Mouse (Mus musculus) intestine, embryonic 14.5 days (tissue): ENCODE measurements around the gene Rbm44. TPM values are rescaled to one million over a fixed set of nuclear protein-coding genes. Genes with fewer than 3 reads are reported as not detected.

Experiments
- ATAC-seq: fragments of 200-750 bp; cut with Nextera tagmentation; replicated peaks from 2 replicates; pipeline ENCODE4 v1.8.0; 2017; ENCODE audit warnings: low read depth, moderate number of reproducible peaks, moderate TSS enrichment, moderate library complexity; ENCODE audit not compliant: low FRiP score, low TSS enrichment
- DNase-seq: peaks from one replicate; pipeline ENCODE4 v3.0.0-alpha.2; 2018; ENCODE audit warnings: low spot score
- H3K27ac ChIP-seq: fragments of 300-500 bp; sonication (generic); 2 replicates; pipeline ENCODE4 v1.5.1; 2014; ENCODE audit warnings: low read depth, mild to moderate bottlenecking, control low read depth
- H3K27me3 ChIP-seq: fragments of 300-500 bp; sonication (generic); replicated peaks from 2 replicates; pipeline ENCODE4 v1.6.1; 2014; ENCODE audit warnings: low read length, control low read depth; ENCODE audit not compliant: control insufficient read depth, insufficient read depth
- H3K36me3 ChIP-seq: fragments of 300-500 bp; sonication (generic); 2 replicates; pipeline ENCODE4 v1.6.1; 2014; ENCODE audit warnings: low read length, control low read depth; ENCODE audit not compliant: control insufficient read depth, insufficient read depth
- H3K4me1 ChIP-seq: fragments of 300-500 bp; sonication (generic); replicated peaks from 2 replicates; pipeline ENCODE4 v1.6.1; 2014; ENCODE audit warnings: low read length, control low read depth, mixed read lengths; ENCODE audit not compliant: control insufficient read depth, insufficient read depth
- H3K4me2 ChIP-seq: fragments of 300-500 bp; sonication (generic); 2 replicates; pipeline ENCODE4 v1.6.1; 2014; ENCODE audit warnings: low read length
- H3K4me3 ChIP-seq: fragments of 300-500 bp; sonication (generic); 2 replicates; pipeline ENCODE4 v1.5.1; 2014; ENCODE audit warnings: low read depth, low read length, control low read depth, mixed read lengths
- H3K9ac ChIP-seq: fragments of 300-500 bp; sonication (generic); 2 replicates; pipeline ENCODE4 v1.6.1; 2014; ENCODE audit warnings: mild to moderate bottlenecking, low read length
- H3K9me3 ChIP-seq: fragments of 300-500 bp; sonication (generic); 2 replicates; pipeline ENCODE4 v1.6.1; 2016; ENCODE audit warnings: low read length, control low read depth; ENCODE audit not compliant: control insufficient read depth
- WGBS: fragments of 180-500 bp; shearing (Covaris S2); extraction: QIAGEN DNeasy Blood & Tissue Kit; methylation state at CpG from one replicate; pipeline ENCODE4 v1.1.7; 2014; 5-methylcytosine and 5-hydroxymethylcytosine counted together
- polyA plus RNA-seq: library from polyadenylated mRNA; unstranded; fragments of >200 nt; fragmentation: Nextera tagmentation; extraction: Ambion mirVana; gene quantifications from 2 replicates; pipeline ENCODE4 v1.2.1, GENCODE M21; 2014

The Rbm44 gene
- polyA plus RNA-seq, 1 experiment from 2014 or later: 1.3 TPM

DNA sequence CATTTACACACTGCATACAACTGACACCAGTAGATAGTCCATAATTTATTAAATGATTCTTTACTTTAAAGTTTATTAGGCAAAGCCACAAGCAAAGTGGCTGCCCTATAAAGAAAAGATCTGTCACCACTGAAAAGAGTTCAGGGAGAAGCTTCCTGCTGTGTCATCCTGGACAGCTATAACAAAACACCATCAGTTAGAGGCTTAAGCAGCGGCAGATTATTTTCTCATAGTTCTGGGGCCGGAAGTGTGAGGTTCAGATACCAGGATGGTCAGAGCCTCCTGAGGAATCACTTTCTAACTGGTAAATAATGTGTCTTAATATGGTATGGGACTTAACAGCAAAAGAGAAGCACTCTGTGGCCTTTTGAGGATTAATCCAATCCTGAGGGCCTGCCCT, 6.6 kb downstream of the Rbm44 start:
- DNase-seq (no peak), ATAC-seq (no peak)
- no peak overlapping the region for H3K27ac ChIP-seq
- H3K4me2 ChIP-seq: no peak overlapping the region
- H3K4me1 ChIP-seq: no peaks in the 10 kb centered on the region
- H3K27me3 ChIP-seq: no peaks in the 10 kb centered on the region
- no peak overlapping the region for H3K9ac ChIP-seq
- no peaks in the 10 kb centered on the region for H3K36me3 ChIP-seq
- H3K9me3 ChIP-seq: no peaks in the 10 kb centered on the region
- 59% methylated on average over 2 of the region's 2 CpGs for WGBS
- no peak overlapping the region for H3K4me3 ChIP-seq

DNA sequence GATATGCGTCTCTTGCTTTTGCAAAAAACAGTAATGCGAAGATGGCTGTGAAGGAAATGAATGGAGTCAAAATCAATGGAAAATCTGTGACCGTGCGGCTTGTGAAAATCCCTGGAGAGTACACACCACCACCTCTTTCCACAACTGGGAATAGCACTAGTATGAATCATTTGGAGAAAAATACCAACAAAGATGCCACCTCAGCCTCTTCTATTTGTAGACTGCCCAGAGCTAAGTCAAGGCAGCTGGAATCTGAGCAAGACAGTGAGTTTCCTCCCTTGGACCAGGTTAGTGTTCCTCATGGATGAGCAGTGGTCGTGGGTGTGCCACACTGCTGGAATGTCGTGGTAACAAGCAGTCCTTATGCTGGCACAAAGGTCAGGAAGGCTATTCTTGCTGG, 21.9 kb downstream of the Rbm44 start:
- DNase-seq (no peak), ATAC-seq (no peak)
- H3K27me3 ChIP-seq: no peaks in the 10 kb centered on the region
- H3K27ac ChIP-seq: no peak overlapping the region
- H3K36me3 ChIP-seq: no peaks in the 10 kb centered on the region
- 78% methylated on average over 6 of the region's 6 CpGs for WGBS
- no peak overlapping the region for H3K4me3 ChIP-seq
- no peak overlapping the region for H3K4me2 ChIP-seq
- H3K9me3 ChIP-seq: no peaks in the 10 kb centered on the region
- no peaks in the 10 kb centered on the region for H3K4me1 ChIP-seq
- no peak overlapping the region for H3K9ac ChIP-seq

DNA sequence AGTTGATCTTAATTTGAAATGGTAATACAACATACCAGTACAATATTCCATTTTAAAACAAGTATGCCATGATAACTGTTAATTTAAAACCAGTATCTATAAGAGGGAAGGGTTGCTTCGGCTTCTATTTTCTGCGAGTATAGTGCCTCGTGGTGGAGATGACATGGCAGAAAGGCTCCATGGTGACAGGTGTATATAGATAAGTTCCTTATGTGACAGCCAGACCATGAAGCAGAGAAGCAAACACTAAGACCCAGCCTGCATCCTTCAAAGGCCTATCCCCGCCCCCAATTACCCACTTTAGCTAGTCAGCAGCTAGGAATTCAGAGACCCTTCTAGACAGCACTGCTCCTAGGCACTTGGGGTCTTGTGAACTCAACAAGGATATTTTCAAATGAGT, 24.3 kb downstream of the Rbm44 start:
- no peak overlapping the region for H3K4me2 ChIP-seq
- WGBS: 87% methylated on average over 4 of the region's 4 CpGs
- H3K36me3 ChIP-seq: no peaks in the 10 kb centered on the region
- H3K27ac ChIP-seq: no peak overlapping the region
- no peak for DNase-seq
- H3K9ac ChIP-seq: no peak overlapping the region
- no peaks in the 10 kb centered on the region for H3K9me3 ChIP-seq
- H3K4me3 ChIP-seq: no peak overlapping the region
- ATAC-seq: no peak
- H3K4me1 ChIP-seq: no peaks in the 10 kb centered on the region
- H3K27me3 ChIP-seq: no peaks in the 10 kb centered on the region

DNA sequence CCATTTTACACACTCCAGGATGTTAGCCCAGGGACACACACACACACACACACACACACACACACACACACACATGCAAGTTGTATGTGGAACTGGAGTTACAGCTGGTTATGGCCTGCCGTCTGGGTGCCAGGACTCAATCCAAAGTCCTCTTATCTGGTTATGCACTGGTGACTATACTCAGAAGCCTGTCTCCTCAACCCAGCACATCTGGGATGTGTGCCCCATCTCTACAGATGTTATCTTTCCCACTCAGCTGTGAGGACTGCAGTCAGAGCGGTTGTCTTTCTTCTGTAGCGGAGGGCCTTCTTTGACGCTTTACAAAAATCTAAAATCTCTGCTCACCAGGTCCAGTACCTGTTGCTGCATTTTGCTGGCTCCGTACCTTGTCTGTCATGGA, 29.9 kb downstream of the Rbm44 start:
- 91% methylated on average over 5 of the region's 5 CpGs for WGBS

DNA sequence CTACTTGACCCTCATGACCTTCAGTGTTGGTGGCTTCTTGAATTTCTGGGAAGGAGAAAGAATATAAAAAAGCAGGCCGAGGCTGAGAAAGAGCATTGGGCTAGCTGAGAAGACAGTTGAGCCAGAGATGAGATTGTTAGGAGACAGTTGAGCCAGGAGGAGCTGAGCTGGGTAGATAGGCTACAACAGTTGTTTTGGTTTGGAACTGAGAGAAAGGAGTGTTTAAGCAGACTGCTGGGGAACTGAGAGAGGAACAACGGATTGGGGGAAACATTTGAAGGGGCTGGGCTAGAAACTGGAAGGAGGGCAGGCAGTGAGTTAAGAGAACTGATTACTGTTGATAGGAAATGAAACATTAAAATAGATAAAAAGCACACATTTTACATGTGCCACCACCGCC, 31.1 kb downstream of the Rbm44 start:
- Histone ChIP-seq H3K27ac (no peak overlapping the region), H3K9ac (no peak overlapping the region), H3K4me1 (peaks cover 16% of the 10 kb centered on the region), H3K27me3 (peaks cover 5% of the 10 kb centered on the region; the same call in 1 of the 2 replicates), H3K4me3 (no peak overlapping the region), H3K4me2 (no peak overlapping the region), H3K36me3 (no peaks in the 10 kb centered on the region), H3K9me3 (no peaks in the 10 kb centered on the region)
- DNase-seq (no peak), ATAC-seq (no peak)
- WGBS: 38% methylated on average over 3 of the region's 3 CpGs

More for the DNA sequence above, 29.9 kb downstream of the Rbm44 start:
- Histone ChIP-seq H3K4me2 (no peak overlapping the region), H3K4me1 (peaks cover 4% of the 10 kb centered on the region; the same call in 1 of the 2 replicates), H3K4me3 (no peak overlapping the region), H3K27ac (no peak overlapping the region), H3K9ac (no peak overlapping the region), H3K27me3 (peaks cover 5% of the 10 kb centered on the region; the same call in 1 of the 2 replicates), H3K36me3 (no peaks in the 10 kb centered on the region), H3K9me3 (no peaks in the 10 kb centered on the region)
- no peak for ATAC-seq
- DNase-seq: no peak

DNA sequence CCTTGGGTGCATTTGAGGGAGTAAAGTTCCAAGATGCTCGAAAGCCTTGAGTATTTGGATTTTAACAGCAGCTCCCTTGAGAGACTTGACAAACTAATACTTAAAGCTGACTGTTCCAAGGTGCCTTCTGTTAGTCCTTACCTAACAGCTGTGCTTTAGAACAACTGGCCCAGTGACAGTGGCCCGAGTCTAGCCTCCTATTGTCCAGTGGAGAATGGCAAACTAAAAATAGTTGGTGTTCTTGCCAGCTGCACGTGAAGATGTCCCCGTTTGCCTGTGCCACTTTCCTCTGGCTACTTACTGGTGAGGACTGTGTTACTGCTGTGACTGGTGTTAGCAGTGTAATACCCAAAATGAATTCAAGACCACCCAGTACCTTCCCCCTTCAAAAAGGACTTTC, 32.0 kb downstream of the Rbm44 start:
- no peaks in the 10 kb centered on the region for H3K9me3 ChIP-seq
- H3K4me1 ChIP-seq: peaks cover 22% of the 10 kb centered on the region
- no peak overlapping the region for H3K4me2 ChIP-seq
- no peak overlapping the region for H3K9ac ChIP-seq
- H3K27ac ChIP-seq: no peak overlapping the region
- 76% methylated on average over 4 of the region's 4 CpGs for WGBS
- DNase-seq (no peak), ATAC-seq (no peak)
- H3K4me3 ChIP-seq: no peak overlapping the region
- no peaks in the 10 kb centered on the region for H3K36me3 ChIP-seq
- peaks cover 5% of the 10 kb centered on the region; the same call in 1 of the 2 replicates for H3K27me3 ChIP-seq

DNA sequence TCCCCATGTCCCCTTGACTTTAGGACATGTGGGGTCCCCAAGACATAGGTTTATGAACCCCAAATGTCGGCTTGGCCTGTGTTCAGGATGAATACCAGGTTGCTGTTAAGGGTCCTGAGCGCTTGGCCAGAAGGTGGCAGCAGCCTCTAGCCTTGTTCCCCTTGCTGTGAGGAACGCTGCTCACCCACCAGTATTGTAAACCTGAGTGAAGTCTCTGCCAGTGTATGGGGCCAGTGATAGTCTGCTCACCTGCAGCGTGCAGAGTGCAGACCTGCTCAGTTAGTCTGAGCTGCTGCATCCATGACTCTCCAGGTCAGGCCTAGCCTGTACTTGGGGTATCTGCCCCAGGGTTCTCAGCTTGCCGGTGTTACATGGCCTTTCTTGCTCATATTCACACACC, 34.2 kb downstream of the Rbm44 start:
- DNase-seq (peak; percentile 73), ATAC-seq (peak; percentile 61)
- Histone ChIP-seq H3K9me3 (no peaks in the 10 kb centered on the region), H3K9ac (no peak overlapping the region), H3K27me3 (peaks cover 5% of the 10 kb centered on the region; the same call in 1 of the 2 replicates), H3K4me2 (no peak overlapping the region), H3K4me1 (peaks cover 27% of the 10 kb centered on the region), H3K27ac (no peak overlapping the region), H3K36me3 (no peaks in the 10 kb centered on the region), H3K4me3 (no peak overlapping the region)
- 33% methylated on average over 5 of the region's 5 CpGs for WGBS

DNA sequence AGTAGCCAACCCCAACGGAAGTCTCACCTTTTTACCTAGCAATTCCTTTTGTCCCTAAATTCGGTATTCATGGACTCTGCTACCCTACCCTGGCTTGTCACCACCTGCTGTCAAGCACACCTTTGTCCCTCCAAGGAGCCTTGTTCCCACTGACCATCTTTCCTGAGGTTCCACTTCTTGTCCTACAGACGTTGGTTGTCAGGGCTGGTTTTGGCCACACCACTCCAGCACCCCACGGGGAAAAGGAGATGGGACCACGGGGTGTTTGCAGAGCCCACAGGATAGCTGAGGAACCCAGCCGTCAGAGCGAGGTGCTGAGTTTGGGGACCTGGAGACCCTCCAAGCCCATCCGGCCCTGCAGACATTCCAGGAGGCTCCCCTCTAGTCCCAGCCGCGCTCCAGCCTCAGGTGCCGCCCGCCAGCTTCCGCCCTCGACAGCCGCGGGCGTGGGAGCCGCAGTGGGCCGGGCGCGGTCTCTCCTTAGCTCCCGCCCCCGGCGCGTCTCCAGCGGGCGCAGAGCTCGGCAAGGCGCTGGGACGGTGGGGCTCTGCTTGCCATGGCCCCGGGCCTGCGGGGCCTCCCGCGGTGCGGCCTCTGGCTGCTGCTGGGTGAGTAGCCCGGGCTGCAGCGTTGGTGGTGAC, 34.8 kb downstream of the Rbm44 start, which contains the start of gene Ramp1:
TSS of gene Ramp1 (plus strand) at position 290 of the 641 bp plus-strand sequence.
- Histone ChIP-seq H3K9ac (peak within 1 kb of the TSS; percentile 37), H3K4me1 (peaks cover 27% of the 10 kb centered on the region), H3K27me3 (peaks cover 5% of the 10 kb centered on the region; the same call in 1 of the 2 replicates), H3K27ac (no peak within 1 kb of the TSS), H3K4me3 (peak within 1 kb of the TSS; percentile 39), H3K9me3 (no peaks in the 10 kb centered on the region), H3K4me2 (peak within 1 kb of the TSS; percentile 69), H3K36me3 (no peaks in the 10 kb centered on the region)
- 4% methylated on average over 37 of the region's 37 CpGs for WGBS
- peak; percentile 50; the same call in 1 of the 2 replicates for ATAC-seq
- peak; percentile 58 for DNase-seq

DNA sequence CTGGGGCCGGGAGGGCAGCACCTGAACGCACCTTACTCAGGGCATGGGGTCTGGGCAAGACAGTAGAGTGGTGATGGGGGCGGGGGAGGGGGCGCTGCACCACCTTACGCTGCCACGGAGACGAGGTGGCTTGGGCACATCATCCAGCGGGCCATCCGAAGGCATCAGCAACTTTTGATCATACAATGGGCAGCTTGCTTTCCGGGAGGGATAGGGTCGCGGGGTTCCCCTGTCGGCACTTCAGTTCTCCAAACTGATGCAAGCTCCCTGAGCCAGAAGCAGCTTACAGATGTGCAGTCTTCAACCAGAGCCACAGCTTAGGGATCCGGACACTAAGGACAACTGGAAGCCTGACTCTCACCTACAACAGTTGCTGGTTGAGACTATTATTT, 35.3 kb downstream of the Rbm44 start:
- no peaks in the 10 kb centered on the region for H3K36me3 ChIP-seq
- H3K27ac ChIP-seq: no peak overlapping the region
- WGBS: 9% methylated on average over 14 of the region's 14 CpGs
- H3K9ac ChIP-seq: peak overlapping the region; percentile 37
- H3K27me3 ChIP-seq: peaks cover 5% of the 10 kb centered on the region; the same call in 1 of the 2 replicates
- DNase-seq (no peak), ATAC-seq (no peak)
- peak overlapping the region; percentile 69 for H3K4me2 ChIP-seq
- H3K9me3 ChIP-seq: no peaks in the 10 kb centered on the region
- peaks cover 27% of the 10 kb centered on the region for H3K4me1 ChIP-seq
- H3K4me3 ChIP-seq: peak overlapping the region; percentile 39
